Mouse (Mus musculus): ENCODE measurements at regions not wholly inside any gene's neighbourhood (a gene's known extent, or its start where the extent isn't known, plus 50 kb on each side); places are given as distances from the start of the nearest gene placed in this dataset.

DNA sequence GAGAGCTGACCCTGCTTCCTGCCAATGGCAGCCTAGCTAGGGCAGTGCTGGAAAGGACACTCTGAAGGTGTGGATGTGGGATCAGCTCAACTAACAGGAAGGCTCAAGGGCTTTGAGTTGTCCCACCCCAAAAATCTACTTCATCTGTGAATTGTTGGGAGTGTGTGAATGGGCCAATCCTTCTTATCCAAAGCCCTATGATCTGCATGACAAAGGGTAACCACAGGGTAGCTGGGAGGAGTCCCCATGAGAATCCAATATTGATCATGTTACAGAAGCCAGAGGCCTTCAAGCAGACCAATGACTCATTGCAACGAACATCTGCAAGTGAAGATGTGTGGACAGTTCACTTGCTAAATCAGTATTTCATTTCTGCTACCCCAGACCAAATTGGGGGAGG is 51.1 kb upstream of the Adra1b start:
- Histone ChIP-seq H3K36me3 (replicated peaks; ENCODE audit: insufficient read depth, low read length) (no peaks in the 10 kb centered on the region), H3K4me2 (ENCODE audit: low read depth, low read length) (no peak overlapping the region), H3K4me1 (ENCODE audit: insufficient read depth) (no peaks in the 10 kb centered on the region; the same call in 1 of the 2 replicates), H3K27ac (ENCODE audit: low read depth) (no peak overlapping the region), H3K9ac (replicated peaks) (no peak overlapping the region), H3K27me3 (ENCODE audit: insufficient read depth, low read length) (no peaks in the 10 kb centered on the region), H3K4me3 (ENCODE audit: low read depth, low read length) (no peak overlapping the region), H3K9me3 (ENCODE audit: low read length) (no peaks in the 10 kb centered on the region)
- ATAC-seq (no peak), DNase-seq (no peak)
- 36% methylated on average over 1 of the region's 1 CpGs for WGBS (ENCODE audit: insufficient replicate concordance)
- TF ChIP-seq EP300 (IDR thresholded peaks at IDR 0.05; ENCODE audit: low read depth) (no peak), CTCF (IDR thresholded peaks at IDR 0.05; ENCODE audit: low read depth) (no peak)

DNA sequence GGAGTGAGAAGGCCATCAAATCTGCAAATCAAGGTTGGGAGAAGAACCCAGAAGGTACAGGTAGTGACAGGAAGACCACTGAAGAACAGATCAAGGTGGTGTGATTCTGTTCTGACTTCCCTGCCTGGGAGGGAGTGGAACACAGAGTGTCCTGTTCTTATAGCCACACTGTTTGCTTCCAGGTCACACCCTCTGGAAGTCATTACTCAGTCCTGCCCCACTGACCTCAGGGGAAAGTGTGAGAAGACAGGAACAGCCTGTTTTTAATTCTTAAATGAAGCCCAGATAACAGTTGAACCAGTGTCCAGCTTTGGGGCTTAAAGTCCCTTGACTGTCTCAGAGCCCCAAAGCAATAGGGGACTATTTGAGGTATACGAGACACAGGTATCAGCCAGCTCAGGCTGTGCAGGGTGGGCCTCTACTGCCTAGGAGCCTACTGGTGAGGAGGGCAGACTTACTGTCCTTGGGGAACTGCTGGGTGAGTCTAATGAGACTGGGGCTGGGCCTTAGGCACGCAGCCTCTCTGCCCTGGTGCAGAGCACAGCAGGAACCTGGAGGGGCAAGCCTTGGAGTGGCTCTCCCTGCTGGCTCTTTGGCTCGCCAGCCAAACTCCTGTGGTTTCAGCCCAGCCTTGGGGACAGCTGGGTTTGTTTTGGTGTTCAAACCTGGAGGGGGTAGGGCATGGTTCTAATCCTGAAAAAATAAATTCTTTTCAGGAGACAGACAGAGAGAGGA is 57.4 kb upstream of the Adra1b start:
- ATAC-seq (0 out of 2 replicates have a peak, but pooled peaks have one; percentile 27), DNase-seq (no peak)
- no peaks in the 10 kb centered on the region for H3K4me1 ChIP-seq (ENCODE audit: insufficient read depth)
- H3K27me3 ChIP-seq (ENCODE audit: insufficient read depth, low read length): no peaks in the 10 kb centered on the region
- no peak for TF ChIP-seq CTCF (IDR thresholded peaks at IDR 0.05; ENCODE audit: low read depth)
- TF ChIP-seq EP300 (IDR thresholded peaks at IDR 0.05; ENCODE audit: low read depth): no peak
- WGBS (ENCODE audit: insufficient replicate concordance): 61% methylated on average over 3 of the region's 3 CpGs
- no peaks in the 10 kb centered on the region for H3K36me3 ChIP-seq (replicated peaks; ENCODE audit: insufficient read depth, low read length)
- no peaks in the 10 kb centered on the region for H3K9me3 ChIP-seq (ENCODE audit: low read length)
- H3K4me2 ChIP-seq (ENCODE audit: low read depth, low read length): no peak overlapping the region
- no peak overlapping the region for H3K9ac ChIP-seq (replicated peaks)
- H3K4me3 ChIP-seq (ENCODE audit: low read depth, low read length): no peak overlapping the region
- no peak overlapping the region for H3K27ac ChIP-seq (ENCODE audit: low read depth)

DNA sequence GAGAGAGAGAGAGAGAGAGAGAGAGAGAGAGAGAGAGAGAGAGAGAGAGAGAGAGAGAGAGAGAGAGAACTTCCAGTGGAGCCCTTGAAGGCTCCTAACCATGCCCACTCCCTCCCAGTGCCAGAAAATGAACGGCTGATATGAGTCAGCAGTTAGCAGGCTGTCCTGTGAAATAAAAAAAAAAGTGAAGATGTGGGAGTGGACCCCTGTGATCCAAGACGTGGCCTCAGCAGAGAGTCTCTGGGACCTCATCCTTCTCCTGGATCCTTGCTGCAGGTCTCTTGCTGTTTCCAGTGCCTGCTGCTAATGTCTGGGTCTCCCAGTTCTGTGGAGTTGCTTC is 57.9 kb upstream of the Adra1b start:
- H3K27me3 ChIP-seq (ENCODE audit: insufficient read depth, low read length): no peaks in the 10 kb centered on the region
- no peak overlapping the region for H3K4me3 ChIP-seq (ENCODE audit: low read depth, low read length)
- no peaks in the 10 kb centered on the region for H3K36me3 ChIP-seq (replicated peaks; ENCODE audit: insufficient read depth, low read length)
- ATAC-seq: no peak
- H3K9me3 ChIP-seq (ENCODE audit: low read length): no peaks in the 10 kb centered on the region
- TF ChIP-seq CTCF (IDR thresholded peaks at IDR 0.05; ENCODE audit: low read depth): no peak
- no peak for TF ChIP-seq EP300 (IDR thresholded peaks at IDR 0.05; ENCODE audit: low read depth)
- H3K9ac ChIP-seq (replicated peaks): no peak overlapping the region
- 47% methylated on average over 2 of the region's 2 CpGs for WGBS (ENCODE audit: insufficient replicate concordance)
- H3K4me1 ChIP-seq (ENCODE audit: insufficient read depth): no peaks in the 10 kb centered on the region
- DNase-seq: no peak
- no peak overlapping the region for H3K4me2 ChIP-seq (ENCODE audit: low read depth, low read length)
- no peak overlapping the region for H3K27ac ChIP-seq (ENCODE audit: low read depth)

DNA sequence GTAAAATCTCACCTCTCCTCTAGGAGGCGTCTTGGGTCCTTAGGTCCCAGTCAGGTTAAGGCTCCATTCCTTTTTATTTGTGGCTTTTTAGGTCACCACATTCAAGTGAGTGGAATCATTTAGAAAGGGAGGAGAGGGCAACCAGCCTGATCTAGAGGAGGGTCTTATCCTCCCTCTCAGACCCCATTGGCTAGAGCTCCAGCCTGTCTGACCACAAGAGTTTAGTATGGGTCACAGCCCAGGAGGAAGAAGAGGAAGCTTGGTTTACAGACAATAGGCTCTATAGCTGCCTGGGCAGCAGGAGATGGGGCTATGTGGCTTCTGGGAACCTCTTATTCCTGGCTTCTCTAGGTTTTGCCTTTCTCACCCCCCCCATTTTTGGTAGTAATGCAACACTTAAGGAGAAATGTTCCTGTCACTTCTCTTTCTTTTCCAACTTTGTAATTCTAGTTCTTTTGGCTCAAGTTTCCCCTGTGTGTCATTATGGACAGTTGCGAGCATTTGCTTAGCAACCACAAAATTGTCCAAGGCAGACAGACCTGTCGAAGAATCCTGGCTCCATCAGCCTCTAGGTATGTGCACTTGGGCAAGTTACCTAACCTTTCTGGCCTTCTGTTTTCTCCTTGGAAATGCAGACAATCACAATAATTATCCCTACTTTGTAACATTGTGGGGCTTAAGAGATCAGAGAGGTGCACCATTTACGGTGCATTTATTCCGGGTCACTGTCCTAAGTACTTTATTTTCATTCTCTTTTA is 59.5 kb upstream of the Adra1b start:
- H3K27ac ChIP-seq (ENCODE audit: low read depth): no peak overlapping the region
- 80% methylated on average over 5 of the region's 5 CpGs for WGBS (ENCODE audit: insufficient replicate concordance)
- peak; percentile 30 for TF ChIP-seq CTCF (IDR thresholded peaks at IDR 0.05; ENCODE audit: low read depth)
- no peak for TF ChIP-seq EP300 (IDR thresholded peaks at IDR 0.05; ENCODE audit: low read depth)
- no peaks in the 10 kb centered on the region for H3K36me3 ChIP-seq (replicated peaks; ENCODE audit: insufficient read depth, low read length)
- ATAC-seq (no peak), DNase-seq (no peak)
- no peaks in the 10 kb centered on the region for H3K4me1 ChIP-seq (ENCODE audit: insufficient read depth)
- no peak overlapping the region for H3K4me2 ChIP-seq (ENCODE audit: low read depth, low read length)
- no peak overlapping the region for H3K9ac ChIP-seq (replicated peaks)
- no peaks in the 10 kb centered on the region for H3K9me3 ChIP-seq (ENCODE audit: low read length)
- no peaks in the 10 kb centered on the region for H3K27me3 ChIP-seq (ENCODE audit: insufficient read depth, low read length)
- H3K4me3 ChIP-seq (ENCODE audit: low read depth, low read length): no peak overlapping the region

DNA sequence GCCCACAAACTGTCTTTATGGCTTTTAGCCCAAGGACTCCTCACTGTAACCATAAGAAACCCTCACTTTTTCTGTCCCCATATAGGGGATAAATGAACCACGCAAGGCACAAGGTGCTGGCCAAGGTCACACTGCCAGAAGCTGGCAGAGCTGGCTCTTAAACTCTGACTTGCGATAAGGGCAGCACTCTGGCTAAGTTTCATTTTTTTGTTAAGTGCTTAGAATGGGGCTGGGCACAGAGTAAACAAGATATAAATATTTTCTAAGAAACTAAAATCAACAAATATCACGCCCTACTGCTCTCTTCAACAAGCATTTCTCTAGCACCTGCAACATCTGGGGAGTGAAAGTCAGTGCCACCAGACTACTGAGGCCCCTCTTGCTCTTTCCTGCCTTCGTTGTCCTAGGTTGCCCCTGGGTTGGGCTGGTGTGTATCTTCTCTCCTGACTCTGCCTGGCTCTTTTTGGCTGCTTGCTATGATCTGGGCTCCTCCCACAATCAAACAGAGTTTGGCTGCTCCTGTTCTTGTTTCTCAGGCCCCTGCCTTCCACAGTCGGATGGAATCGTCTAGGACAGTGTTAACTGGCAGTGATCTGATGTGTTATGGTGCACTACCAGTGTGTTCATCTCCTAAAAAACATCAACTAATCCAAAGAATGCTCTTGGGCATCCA is 60.5 kb upstream of the Adra1b start:
- Histone ChIP-seq H3K36me3 (replicated peaks; ENCODE audit: insufficient read depth, low read length) (no peaks in the 10 kb centered on the region), H3K9ac (replicated peaks) (no peak overlapping the region), H3K4me3 (ENCODE audit: low read depth, low read length) (no peak overlapping the region), H3K4me1 (ENCODE audit: insufficient read depth) (no peaks in the 10 kb centered on the region), H3K27me3 (ENCODE audit: insufficient read depth, low read length) (no peaks in the 10 kb centered on the region), H3K4me2 (ENCODE audit: low read depth, low read length) (no peak overlapping the region), H3K9me3 (ENCODE audit: low read length) (no peaks in the 10 kb centered on the region), H3K27ac (ENCODE audit: low read depth) (no peak overlapping the region)
- ATAC-seq (no peak), DNase-seq (no peak)
- TF ChIP-seq CTCF (IDR thresholded peaks at IDR 0.05; ENCODE audit: low read depth): no peak
- no peak for TF ChIP-seq EP300 (IDR thresholded peaks at IDR 0.05; ENCODE audit: low read depth)
- WGBS (ENCODE audit: insufficient replicate concordance): 71% methylated on average over 6 of the region's 6 CpGs

DNA sequence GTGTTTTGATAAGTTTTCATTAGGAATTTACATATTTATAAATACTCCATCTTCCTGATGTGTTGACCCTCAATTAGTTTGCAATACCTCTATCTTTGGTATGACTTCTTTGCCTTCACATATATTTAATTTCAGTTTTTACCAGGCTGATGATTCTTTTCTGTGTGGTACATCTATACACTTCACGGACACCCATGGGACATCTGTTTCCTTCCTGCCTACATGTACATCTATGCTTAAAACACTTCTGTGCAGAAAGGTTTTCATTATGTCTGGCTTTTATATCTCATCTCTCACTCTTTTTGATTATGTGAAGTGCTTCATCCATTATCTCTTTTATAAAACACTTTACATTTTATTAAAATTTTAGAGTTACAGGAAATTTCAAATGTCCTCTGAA is 66.8 kb upstream of the Adra1b start:
- ATAC-seq (no peak), DNase-seq (no peak)
- Histone ChIP-seq H3K36me3 (replicated peaks; ENCODE audit: insufficient read depth, low read length) (no peaks in the 10 kb centered on the region), H3K9ac (replicated peaks) (no peak overlapping the region), H3K27me3 (ENCODE audit: insufficient read depth, low read length) (no peaks in the 10 kb centered on the region), H3K9me3 (ENCODE audit: low read length) (no peaks in the 10 kb centered on the region), H3K27ac (ENCODE audit: low read depth) (no peak overlapping the region), H3K4me1 (ENCODE audit: insufficient read depth) (no peaks in the 10 kb centered on the region), H3K4me3 (ENCODE audit: low read depth, low read length) (no peak overlapping the region), H3K4me2 (ENCODE audit: low read depth, low read length) (no peak overlapping the region)
- TF ChIP-seq EP300 (IDR thresholded peaks at IDR 0.05; ENCODE audit: low read depth) (no peak), CTCF (IDR thresholded peaks at IDR 0.05; ENCODE audit: low read depth) (no peak)
- WGBS (ENCODE audit: insufficient replicate concordance): 49% methylated on average over 1 of the region's 1 CpGs

Data from liver, postnatal 0 days (tissue).